Mouse (Mus musculus) MN1 (cell line): ENCODE results near the gene Camta1.
A peak's percentile ranks its signal among the peaks of the same experiment; 100 is the strongest.

Experiments
- DNase-seq: peaks from one replicate; pipeline ENCODE4 v3.0.0-alpha.2; 2016; ENCODE audit warnings: low spot score

The Camta1 gene

DNA sequence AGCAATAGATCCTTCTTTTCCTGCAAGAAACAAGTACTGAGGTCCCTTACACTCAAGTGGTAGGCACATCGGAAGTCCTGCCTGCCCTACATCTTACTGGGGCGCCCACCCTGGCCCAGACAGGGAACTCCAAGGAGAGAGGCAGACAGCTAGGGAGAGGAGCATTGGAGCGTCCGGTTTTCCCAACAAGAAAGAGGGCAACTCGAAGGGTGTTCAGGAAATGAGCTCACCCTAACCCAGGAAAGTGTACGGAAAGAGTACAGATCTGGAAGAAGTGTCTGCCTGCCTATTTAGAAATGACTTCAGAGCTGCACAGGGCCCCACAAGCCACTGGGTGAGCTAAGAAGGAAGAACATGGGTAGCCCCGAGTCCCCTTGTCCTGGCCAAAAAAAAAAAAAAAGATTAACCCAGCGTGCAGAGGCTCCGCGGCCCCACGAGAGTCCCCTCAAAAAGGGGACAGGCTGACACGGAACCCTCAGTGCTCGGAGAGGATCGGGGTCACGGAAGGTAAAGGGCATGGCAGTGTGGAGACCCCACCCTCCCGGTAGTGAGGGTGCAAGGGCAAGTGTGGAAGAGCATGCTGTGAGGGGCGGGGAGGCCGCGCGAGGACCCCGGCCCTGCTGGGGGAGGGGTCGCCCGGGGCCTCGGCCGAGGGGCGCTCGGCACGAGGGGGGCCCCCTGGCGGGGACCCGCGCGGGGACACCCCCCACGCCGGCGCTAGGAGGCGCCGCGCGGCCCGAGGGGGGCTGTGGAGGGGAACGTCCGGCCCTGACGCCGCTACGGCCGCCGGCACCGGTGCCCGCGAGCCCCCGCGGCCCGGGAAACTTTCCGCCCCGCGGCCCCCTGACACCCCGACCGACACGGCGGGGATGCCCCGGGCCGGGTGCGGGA is 990 bp downstream of the Camta1 start:
- peak; percentile 58 for DNase-seq

DNA sequence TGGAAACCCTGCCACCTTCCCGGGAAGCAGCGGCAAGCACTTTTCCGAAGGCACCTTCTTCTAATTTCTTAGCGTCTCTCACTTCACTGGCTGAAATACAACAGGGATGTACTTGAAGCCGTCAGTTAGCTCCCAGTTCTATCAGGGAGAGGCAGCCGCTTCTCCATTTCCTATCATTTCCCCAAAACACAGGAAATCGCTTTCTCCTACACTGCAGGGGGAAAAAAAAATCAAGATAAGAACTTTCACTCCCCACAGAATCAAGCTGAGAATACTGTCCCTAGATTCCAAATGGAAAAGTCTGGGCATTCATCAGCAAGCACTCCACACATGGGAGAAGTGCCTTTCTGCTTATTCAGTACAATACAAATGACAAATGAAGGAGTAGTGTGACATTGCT is 2.4 kb downstream of the Camta1 start:
- DNase-seq: no peak

DNA sequence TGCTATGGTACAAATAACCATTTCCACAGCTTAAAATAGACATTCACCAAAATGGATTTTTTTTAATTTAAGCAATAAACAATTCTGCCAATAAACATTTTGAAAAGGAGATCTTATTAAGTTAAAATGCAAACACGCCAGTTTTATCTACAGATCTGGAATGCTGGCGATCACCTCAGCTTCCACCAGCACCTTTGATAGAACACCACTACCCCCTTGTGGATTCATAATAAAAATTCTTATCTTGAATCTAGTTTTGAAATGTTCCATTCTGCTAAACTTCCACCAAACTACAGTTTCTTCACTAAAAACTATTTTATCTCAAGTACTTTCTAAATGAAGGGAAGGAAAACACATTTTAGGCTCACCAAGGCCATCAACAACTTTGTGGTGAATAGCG is 7.7 kb downstream of the Camta1 start:
- peak; percentile 59 for DNase-seq

DNA sequence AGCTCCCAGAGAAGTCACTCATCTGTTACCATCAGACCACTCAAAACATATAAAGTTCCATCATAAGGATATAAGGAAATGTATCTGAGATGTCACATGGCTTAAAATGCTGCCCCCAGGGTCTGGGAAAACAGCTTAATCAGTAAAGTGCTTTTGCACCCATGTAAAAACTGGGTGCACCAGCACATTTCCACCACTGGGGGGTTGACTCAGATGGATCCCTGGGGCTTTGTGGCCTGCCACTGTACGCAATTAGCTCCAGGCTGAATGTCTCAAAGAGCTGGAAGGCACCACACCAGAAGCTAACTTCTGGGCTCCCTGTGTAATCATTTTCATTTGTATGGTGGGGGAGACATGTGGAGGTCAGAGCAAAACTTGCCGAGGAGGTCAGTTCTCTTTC is 10.5 kb downstream of the Camta1 start:
- DNase-seq: peak; percentile 57

DNA sequence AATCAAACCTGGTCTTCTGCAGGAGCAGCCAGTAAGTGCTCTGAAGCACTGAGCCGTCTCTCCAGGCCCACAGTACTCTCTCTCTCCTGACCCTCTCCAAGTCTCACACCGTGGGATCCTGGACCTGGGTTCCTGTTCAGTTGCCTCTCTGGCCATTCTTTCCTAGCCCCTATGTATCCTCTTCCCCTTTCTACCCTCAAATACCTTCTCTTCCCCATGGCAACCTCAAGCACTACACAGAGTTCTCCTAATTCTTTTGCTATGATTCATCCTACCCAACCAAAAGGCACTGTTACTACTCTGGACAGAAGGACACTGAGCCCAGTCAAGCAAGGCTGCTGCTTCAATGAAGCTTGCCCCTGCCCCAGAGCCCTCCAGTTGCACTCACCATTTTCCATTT is 19.1 kb downstream of the Camta1 start:
- no peak for DNase-seq

DNA sequence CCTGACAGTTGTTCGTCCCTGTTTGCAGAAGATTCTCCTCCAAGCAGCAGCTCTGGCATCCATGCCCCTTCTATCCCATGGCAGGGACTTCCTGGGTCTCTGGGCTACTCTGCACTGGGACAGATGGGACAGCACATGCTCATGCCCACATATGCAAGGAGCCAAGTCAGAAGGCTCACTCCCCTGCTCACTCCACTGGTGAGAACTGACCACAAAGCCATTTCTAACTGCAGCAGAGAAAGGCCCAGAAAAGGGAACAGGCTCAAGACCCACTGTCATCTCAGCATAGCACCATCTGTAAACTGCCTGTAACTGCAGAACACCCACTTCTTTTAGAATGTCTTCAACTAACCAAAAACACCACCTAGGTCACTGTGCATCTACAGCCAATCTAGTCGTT is 23.2 kb downstream of the Camta1 start:
- no peak for DNase-seq

DNA sequence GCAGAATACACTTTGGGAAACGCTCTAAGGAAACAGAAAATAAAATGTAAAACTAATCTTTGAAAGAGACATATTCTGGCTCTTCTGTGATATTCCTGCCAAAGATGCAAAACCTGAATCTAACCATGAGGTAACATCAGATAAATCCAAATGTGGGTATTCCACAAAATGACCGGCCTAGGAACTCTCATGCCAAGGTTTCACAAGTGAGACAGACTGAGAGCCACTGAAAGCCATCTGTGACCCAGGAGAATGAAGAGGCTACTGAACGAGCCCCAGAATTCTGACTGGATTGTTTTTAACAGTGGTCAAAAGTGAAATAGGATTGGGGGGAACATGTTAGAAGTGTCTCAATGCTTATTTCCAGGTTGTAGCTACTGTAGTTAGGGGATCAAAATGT is 25.8 kb downstream of the Camta1 start:
- DNase-seq: no peak

DNA sequence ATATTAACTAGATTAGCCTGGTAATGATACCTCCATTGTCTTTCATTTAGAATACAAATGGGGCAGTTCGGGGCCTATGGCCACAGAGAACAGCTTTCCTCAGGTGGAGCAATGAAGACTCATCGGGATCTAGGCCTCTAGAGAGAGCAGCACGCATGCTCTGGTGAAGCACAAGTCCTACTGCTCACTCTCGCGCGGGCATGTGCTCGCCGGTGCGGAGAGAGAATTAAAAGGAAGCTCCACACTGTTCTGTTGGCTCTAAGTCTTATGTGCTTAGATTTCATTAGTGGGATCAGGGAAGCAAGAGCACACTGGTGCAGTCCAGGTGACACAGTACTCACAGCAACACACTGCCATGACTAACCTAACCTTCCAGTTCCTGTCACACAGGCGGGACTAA is 27.1 kb downstream of the Camta1 start:
- no peak for DNase-seq

DNA sequence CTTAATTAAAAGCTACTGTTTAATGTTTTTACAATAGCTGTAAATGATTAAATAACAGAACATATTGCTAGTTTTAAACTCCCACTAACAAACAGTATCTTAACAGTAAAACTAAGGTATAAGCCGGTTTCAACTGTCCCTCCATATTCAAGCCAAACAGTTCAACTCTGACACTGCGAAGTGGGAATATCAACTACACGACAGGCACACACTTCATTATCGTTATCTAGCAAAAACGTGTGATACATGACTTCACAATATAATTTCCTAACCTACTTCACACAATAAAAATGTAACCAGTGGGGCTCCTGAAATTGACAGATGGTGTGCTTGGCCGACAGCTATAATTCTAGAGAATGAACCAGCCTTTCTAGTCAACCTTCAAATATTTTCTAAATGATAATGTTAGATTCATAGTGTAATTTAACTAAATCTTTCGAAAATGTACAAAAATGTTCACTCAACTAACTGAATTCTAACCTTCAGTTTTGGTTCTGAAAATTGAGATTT is 27.7 kb downstream of the Camta1 start:
- no peak for DNase-seq

DNA sequence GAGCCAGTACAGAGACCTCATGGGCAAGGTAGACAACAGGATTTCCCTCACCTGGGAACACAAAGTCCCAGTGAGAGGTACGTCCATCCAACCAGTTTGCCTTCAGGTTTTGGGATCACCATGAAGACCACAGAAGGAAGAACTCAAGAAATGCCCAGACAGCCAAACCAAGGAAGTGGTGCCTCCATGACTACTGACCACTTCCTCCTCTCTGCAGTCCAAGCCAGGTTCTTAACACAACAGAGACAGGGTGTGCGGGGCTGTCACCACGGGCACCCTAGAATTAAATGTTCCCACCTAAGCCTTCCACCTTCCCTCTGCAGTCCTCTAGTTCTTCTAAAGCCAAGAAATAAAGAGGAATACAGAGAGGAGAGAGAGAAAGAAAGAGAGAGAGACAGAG is 33.8 kb downstream of the Camta1 start:
- no peak for DNase-seq

DNA sequence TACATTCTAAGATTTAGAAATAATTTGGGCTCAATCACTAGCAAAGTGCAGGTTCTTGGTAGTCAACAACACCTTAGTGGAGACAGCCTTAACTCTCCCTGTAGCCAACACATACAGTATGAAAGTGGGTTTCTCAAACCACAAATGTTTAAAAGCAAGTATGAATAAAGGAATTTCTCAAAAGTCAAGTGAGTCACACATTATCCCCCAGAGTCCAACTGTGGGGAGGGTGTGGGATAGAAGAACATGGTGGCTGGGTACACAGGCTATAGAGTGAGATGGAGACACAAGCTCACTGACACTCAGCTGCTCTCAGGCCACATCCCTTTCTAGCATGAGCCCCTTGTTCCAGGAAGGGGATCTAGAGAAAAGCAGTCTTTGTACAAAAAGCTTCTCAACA is 34.3 kb downstream of the Camta1 start:
- DNase-seq: no peak

DNA sequence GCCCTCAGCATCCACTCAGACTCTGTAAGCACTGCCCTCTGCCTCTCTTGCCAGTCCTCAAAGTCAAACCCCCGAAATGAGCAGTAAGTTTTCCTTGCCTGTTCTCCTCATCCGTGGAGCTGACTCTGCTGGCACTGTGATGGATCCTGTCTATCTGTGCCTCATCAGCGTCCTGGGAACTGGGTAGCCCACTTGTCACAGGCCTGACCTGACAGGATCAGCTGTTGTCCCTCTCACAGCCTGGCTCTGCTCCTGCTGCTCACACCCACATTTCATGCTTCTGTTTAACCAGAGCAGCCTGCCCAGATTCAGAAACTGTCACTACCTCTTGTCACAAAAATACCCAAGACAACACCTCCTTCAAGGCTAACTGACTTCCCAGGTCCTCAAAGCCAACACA is 37.7 kb downstream of the Camta1 start:
- no peak for DNase-seq

DNA sequence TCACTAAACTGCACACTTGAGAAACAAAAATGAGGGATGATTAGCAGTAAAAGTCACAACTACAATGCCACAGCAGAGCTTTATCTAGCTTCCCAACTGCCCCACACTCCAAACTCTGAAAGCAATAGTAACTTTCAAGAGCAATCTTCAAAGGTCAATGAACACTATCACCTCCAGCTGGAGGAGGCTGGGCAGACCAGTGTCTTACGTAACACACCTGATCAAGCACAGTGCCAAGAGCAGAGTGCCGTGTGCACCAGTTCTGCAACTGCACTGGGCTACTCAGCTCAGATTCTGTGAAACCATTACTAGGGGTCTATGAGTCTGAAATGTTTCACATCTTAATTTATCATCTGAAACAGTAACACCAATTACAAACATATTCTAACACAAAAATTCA is 38.7 kb downstream of the Camta1 start:
- no peak for DNase-seq

DNA sequence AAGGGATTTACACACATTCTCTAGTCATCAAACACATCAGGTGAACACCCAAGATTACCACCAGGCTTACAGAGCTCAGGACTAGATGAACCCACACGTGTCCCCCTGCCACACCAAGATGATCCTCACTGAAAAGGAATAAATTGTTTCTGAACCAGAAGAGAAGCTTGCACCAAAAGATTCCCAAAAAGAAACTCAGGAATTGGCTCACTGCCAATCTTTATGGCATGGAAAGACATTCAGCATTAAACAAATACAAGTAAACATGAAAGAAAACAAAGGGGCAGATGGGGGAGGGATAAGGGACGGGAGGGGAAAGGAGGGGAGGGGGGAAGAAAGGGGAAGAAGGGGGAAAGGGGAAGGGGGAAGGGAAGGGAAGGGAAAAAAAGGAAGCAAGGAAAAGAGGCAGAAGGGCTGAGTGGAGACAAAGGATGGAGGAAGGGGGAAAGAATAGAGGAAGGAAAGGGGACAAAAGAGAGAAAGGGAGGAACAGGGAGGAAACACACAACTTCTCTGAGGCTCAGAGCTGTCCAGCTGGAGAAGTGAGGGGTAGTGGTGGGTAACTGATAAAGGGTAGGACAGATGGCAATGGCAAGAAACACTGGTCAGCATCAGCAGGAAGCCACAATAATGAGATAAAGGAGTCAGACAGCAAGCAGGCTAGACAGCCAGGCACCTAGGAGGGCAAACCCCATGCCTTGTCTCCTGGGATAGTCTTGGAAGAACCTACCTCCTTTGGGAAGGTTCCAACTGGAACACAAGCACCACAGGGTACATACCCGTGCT is 43.5 kb downstream of the Camta1 start:
- peak; percentile 19 for DNase-seq

DNA sequence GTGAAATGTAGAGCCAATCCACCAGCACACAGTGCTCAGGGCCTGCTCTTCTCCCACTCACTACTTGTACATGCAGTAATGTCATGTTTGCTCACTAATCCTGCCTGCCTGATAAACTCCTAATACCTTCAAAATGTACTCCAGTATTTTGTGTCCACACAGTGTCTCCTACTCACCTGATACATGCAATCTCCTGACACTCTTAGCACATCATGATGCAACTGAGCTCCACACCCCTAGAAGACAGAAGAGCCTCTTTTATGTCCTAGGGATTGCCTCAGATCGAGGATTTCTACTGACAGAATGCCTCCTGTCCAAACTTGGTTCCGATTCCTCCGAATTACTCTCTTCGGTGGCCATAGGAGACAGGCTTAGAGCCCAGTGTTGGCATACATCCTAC is 48.0 kb downstream of the Camta1 start:
- DNase-seq: peak; percentile 28

DNA sequence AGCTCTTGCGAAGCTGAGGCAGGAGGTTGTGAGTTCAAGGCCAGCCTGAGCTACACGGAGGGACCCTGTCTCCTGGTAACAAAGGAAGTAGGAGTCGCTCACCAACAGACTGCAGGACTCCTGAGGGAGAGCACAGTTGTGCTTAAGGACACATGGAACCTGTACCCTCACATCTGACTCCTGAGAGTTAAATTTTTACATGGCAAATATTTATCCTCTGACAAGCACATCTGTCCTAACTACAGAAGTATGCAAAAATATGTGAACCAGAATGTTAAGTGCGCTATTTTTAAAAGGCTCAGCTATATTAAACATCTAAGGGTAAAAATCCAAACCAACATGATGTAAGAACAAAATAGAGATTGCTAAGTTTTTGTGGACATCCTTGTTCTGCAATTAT is 56.0 kb downstream of the Camta1 start:
- no peak for DNase-seq

DNA sequence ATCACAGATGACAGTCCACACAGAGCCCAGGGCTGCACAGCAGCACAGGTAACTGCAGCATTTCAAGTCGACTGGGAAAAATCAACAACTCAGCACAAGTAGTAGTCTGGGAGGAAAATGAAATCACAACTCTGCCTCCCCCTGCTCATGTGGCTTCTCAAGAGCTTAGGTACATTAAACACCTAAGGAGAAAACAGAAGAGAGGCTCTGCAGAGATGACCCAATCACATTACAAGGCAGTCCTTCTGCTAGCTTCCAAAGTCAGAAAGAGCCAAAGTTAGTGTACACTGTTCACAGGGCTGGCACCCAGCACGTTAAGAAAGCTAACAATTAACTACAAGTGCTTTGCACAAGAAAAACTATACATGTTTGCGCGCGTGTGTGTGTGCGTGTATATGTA is 56.6 kb downstream of the Camta1 start:
- DNase-seq: no peak

DNA sequence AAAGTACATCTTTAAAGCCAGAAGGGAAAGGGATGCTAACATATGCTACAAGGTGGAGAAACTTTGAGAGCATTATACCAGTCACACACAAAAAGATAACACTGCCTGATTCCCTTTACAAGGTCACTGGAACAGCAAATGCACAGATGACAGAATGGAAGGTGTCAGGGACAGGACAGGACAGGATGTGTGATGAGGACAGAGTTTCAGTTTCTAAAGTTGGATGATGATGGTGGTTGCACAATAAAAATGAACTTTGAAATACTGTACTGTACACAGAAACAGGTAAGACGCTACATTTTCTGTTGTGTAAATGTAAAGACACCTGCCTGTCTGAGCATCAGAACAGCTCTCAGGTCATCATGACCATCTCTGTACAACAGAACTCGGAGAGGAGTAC is 57.5 kb downstream of the Camta1 start:
- no peak for DNase-seq

DNA sequence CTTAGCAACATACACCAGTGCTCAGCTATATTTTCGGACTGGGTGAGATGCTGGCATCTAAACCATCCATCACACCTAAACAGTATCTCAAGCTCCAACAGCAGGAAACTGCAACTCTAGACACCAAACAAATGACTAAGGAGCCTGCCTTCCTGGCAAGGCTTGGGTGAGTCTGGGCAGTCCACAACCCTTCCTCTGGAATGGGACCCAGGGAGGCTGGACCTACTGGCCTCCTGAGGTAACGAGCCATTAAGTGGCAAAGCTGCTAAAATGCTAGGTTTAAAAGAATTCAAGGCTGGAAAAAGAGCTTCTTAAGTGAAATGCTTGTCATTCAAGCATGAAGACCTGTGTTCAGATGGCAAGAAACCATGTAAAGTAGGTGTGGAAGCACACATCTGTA is 63.0 kb downstream of the Camta1 start:
- DNase-seq: no peak

DNA sequence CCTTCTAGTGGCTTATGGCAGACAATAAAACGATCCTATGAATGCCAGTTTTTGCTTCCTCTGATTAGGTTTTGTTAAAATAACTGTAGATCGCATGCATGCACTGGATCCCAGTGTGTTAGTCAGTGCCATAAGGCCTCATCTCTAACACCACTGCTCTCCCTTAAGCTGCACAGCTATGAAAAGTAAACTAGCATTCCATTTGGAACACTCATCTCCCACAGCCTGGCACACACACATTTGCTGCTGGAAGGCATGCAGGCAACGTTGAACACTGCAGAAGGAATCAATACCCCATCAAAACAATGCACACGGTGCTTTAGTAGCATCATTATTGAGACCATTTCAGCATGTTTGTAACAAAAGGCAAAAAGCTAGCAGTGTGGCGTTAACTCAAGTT is 68.0 kb downstream of the Camta1 start:
- DNase-seq: no peak

DNA sequence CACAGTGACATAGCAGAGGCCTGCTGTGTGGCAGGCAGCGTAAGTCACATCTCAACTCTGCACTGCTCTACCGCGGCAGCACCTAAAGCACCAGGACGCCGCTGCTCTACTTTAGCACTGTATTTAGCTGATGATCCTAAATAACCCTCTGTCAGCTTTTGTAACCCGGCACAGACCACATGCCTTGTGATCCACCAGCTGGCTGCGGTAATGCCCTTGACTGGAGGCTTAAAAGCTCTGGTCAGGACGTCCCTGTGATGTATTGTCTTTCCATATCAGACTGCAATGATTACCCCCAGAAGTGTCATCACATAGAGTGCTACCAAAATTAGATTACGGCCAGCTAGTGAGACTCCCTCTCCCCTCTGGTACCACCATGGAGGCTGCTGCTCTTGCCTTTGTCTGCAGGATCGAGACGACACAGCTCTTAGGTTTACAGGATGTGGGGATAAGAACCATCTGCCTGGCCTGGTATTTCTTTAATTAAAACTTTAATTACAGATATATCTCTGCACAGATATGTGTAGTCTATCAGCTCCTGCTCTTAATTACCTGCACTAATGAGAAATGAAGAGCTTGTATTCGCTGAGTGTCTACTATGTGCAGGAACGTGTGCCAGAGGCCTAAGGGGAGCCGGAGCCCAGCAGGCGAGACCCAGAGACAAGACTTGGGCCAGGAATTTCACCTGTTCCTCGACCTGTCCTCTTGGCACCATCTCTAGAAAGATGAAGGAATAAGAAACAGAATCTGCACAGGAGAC is 74.5 kb downstream of the Camta1 start:
- peak; percentile 46 for DNase-seq

DNA sequence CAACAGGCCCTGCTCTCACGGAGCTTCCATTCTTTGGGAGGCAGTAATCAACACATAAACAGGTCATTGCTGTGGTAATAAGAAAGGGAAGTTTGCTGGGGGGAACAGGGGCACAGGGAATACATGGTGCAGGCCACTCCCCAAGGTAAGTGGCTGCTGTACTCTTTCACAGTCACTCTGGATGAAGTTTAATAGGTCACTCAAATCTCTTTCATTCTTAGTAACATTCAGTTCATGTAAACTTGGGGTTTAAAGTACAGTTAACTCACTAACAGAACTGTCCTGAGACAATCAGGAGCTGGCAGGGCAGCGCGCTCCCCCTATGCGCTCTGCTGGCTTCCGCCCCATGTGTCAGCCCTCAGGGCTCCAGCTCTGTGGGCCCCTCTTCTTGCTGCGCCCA is 81.2 kb downstream of the Camta1 start:
- DNase-seq: no peak
